Mouse (Mus musculus): ENCODE results near the gene Ctss. TPM values are rescaled to one million over a fixed set of nuclear protein-coding genes. Genes with fewer than 3 reads are reported as not detected.

Gene Ctss
- polyA plus RNA-seq (2012; rRNA removed) = 7.9 and 10.8 TPM in 2 replicates

DNA sequence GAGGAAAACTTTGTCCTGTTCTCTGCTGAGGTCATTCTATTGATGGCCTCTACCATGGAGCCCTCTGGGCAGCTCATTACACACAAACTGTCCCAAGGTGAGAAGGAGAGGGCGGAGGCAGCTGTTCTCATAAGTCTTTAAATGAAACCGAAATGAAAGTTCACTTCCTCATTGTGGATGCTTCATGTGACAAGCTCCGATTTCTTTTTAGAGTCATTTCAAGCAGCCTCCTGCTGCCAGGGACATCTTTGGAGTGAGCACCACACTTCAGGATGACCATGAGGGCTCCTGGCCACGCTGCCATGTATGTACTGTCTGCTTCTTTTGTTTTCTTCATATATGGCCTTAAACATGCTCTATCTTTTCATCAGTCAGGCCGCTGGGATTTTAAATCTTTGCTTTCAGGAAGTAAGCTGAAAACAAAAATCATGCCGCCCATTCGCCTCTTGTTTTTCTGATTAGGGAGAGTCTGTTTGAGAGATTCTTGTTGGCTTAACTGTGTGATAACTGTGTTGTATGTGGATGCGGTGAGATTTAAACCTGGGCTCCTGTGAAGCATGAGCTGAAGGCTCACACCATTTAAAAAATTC is at the start of gene Ctss:
Gene Ctss (plus strand): TSS at position 165 of the 590 bp plus-strand sequence.

DNA sequence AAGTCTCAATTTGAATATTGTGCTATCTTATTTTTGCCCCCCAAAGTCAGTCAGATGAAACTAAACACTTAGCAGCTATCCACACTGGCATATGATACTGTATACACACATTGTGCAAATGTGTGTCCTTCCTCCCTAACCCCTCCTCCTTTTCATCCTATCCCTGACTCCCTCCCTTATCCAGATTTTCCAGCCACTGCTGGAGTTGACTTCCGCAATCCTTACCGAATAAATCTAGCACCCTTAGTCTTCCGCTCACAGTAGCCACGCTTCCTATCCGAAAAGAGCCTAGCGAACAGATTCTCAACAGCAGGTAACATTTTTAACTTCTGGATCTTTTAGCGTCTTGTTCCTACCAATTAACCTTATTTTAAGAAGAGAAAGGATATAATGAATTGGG is 27.6 kb upstream of the Ctss start, which contains the start of gene Ctsk:
Gene Ctsk (plus strand): TSS at position 233 of the 400 bp plus-strand sequence.

DNA sequence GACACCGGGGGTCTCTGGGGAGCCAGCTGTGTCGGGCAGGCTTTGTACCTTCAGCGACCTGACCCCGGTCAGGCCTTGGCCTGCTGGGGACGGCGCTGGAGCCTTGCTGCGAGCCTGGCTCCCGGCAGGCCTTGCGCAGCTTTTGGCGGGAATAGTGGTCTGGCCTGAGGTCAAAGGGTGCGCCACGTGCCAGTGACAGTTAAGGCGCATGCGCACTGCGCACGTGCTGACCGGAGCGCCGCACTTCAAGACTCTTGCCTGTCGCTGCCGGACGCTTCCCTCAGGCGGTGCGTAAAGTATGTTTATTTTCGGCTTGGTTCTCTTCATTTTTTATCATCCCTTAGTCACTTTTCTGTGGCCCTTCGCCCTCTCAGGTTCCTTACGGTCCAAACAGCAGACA is 32.9 kb downstream of the Ctss start, which contains the start of gene Hormad1:
Gene Hormad1 (plus strand): TSS at position 241 of the 400 bp plus-strand sequence.

GRCm38 (mm10) chr3:95588604-95589086 is 62.1 kb downstream of the Ctss start, which contains the start of gene Golph3l:
Gene Golph3l, plus strand, starts transcription at chr3:95588934.

Other genes starting within 250 kb of the Ctss start
- 30.3 and 35.1 TPM in 2 replicates for gene Mindy1, start 245.4 kb upstream of the Ctss start, polyA plus RNA-seq (2012; rRNA removed)
- 24.0 and 29.2 TPM in 2 replicates for gene Prune1, start 244.7 kb upstream of the Ctss start, polyA plus RNA-seq (2012; rRNA removed)
- 2.6 and 2.8 TPM in 2 replicates for gene Anxa9, start 219.6 kb upstream of the Ctss start, polyA plus RNA-seq (2012; rRNA removed)
- gene Cers2, start 212.0 kb upstream of the Ctss start, polyA plus RNA-seq (2012; rRNA removed) = 69.3 and 111 TPM in 2 replicates
- gene Setdb1, start 169.6 kb upstream of the Ctss start, polyA plus RNA-seq (2012; rRNA removed) = 62.2 and 65.8 TPM in 2 replicates
- not detected in 2 replicates for gene 4930558C23Rik, start 123.9 kb upstream of the Ctss start, polyA plus RNA-seq (2012; rRNA removed)
- gene Arnt, start 92.4 kb upstream of the Ctss start, polyA plus RNA-seq (2012; rRNA removed) = 30.4 and 39.4 TPM in 2 replicates
- 8.1 and 10.8 TPM in 2 replicates for gene Ctsk, start 27.5 kb upstream of the Ctss start, polyA plus RNA-seq (2012; rRNA removed)
- 0.05 TPM in 1 of 2 replicates, not detected in the other for gene Hormad1, start 32.9 kb downstream of the Ctss start, polyA plus RNA-seq (2012; rRNA removed)
- gene Golph3l, start 62.1 kb downstream of the Ctss start, polyA plus RNA-seq (2012; rRNA removed) = 32.5 and 36.4 TPM in 2 replicates
- gene Ensa, start 98.2 kb downstream of the Ctss start, polyA plus RNA-seq (2012; rRNA removed) = 51.9 and 63.0 TPM in 2 replicates
- 73.5 and 157 TPM in 2 replicates for gene Mcl1, start 132.0 kb downstream of the Ctss start, polyA plus RNA-seq (2012; rRNA removed)
- 0.30 and 0.42 TPM in 2 replicates for gene Adamtsl4, start 161.1 kb downstream of the Ctss start, polyA plus RNA-seq (2012; rRNA removed)
- 18.1 and 22.0 TPM in 2 replicates for gene Ecm1, start 212.8 kb downstream of the Ctss start, polyA plus RNA-seq (2012; rRNA removed)
- gene Tars2, start 233.4 kb downstream of the Ctss start, polyA plus RNA-seq (2012; rRNA removed) = 40.4 and 53.3 TPM in 2 replicates